In genomic region chr6:100439071-100439737, GRCm38 (mm10) we compare ENCODE assay signal across 8 mouse cellular contexts.
DNase-seq lines count a peak whose midpoint lies in the region; ATAC-seq lines count a peak whose summit lies in the region.

No protein-coding gene starts in this region.

- H3K4me1 ChIP-seq in embryonic facial prominence, embryonic 15.5 days: peaks cover 16% of the 10 kb centered on the region
- peaks cover 18% of the 10 kb centered on the region for H3K4me1 ChIP-seq in neural tube, embryonic 15.5 days

- no peaks in the 10 kb centered on the region for H3K9me3 ChIP-seq in embryonic facial prominence, embryonic 15.5 days (replicated peaks)
- H3K9me3 ChIP-seq in neural tube, embryonic 15.5 days (replicated peaks): no peaks in the 10 kb centered on the region

- H3K27ac ChIP-seq in embryonic facial prominence, embryonic 15.5 days (replicated peaks): no peak overlapping the region
- peak overlapping the region; percentile 33; the same call in 1 of the 2 replicates for H3K27ac ChIP-seq in neural tube, embryonic 15.5 days (replicated peaks)

- WGBS in embryonic facial prominence, embryonic 15.5 days: 6% methylated on average over 8 of the region's 8 CpGs
- WGBS in neural tube, embryonic 15.5 days: 8% methylated on average over 8 of the region's 8 CpGs

- H3K27me3 ChIP-seq in embryonic facial prominence, embryonic 15.5 days: peaks cover 14% of the 10 kb centered on the region; the same call in 1 of the 2 replicates
- peaks cover 19% of the 10 kb centered on the region; the same call in 1 of the 2 replicates for H3K27me3 ChIP-seq in neural tube, embryonic 15.5 days (replicated peaks)

- no peak overlapping the region for H3K9ac ChIP-seq in embryonic facial prominence, embryonic 15.5 days
- peak overlapping the region; percentile 45; the same call in 1 of the 2 replicates for H3K9ac ChIP-seq in neural tube, embryonic 15.5 days (replicated peaks)

- no peak; the same call in 1 of the 2 replicates for ATAC-seq in embryonic facial prominence, embryonic 15.5 days (ENCODE audit: insufficient number of reproducible peaks, low FRiP score, low TSS enrichment, low read depth)
- ATAC-seq in neural tube, embryonic 15.5 days (ENCODE audit: low FRiP score): peak; percentile 60
- ATAC-seq in megakaryocyte-erythroid progenitor cell, adult 5-6 weeks (replicated peaks; ENCODE audit: low FRiP score, low TSS enrichment, poor library complexity, severe bottlenecking): no peak

- intact Hi-C loops in left cerebral cortex, postnatal 14 days (cut with DNase I): no loop called here
- intact Hi-C loops in left cerebral cortex, postnatal 25 days (cut with DNase I): loop anchor here (5.0 kb wide), 2 partner anchors 118 to 152 kb away; partner anchors contain the start of gene Rybp

- peak; percentile 14 to 39 for DNase-seq in left cerebral cortex, postnatal 14 days (ENCODE audit: low spot score in 2 of 2)
- DNase-seq in left cerebral cortex, adult 11 months (ENCODE audit: low spot score): no peak
- DNase-seq in left cerebral cortex, postnatal 25 days (ENCODE audit: low spot score in 2 of 2): peak; percentile 24 to 59
- DNase-seq in kidney, adult 18-20 months: no peak
- no peak for DNase-seq in frontal cortex, postnatal 10 days (ENCODE audit: low spot score in 2 of 2)

- H3K4me3 ChIP-seq in embryonic facial prominence, embryonic 15.5 days (replicated peaks): peak overlapping the region; percentile 22
- H3K4me3 ChIP-seq in neural tube, embryonic 15.5 days (replicated peaks): peak overlapping the region; percentile 32

- no peaks in the 10 kb centered on the region for H3K36me3 ChIP-seq in embryonic facial prominence, embryonic 15.5 days
- H3K36me3 ChIP-seq in neural tube, embryonic 15.5 days: no peaks in the 10 kb centered on the region

- peak overlapping the region; percentile 45 for H3K4me2 ChIP-seq in embryonic facial prominence, embryonic 15.5 days (replicated peaks)
- H3K4me2 ChIP-seq in neural tube, embryonic 15.5 days: peak overlapping the region; percentile 62

Comparison
In these comparisons a context has a peak if more than half of its experiments do, and no peak if none do; other contexts are left out.
1. DNase-seq: peak in left cerebral cortex, postnatal 14 days (2 of 2) and left cerebral cortex, postnatal 25 days (2 of 2); none in left cerebral cortex, adult 11 months (single experiment), kidney, adult 18-20 months (single experiment) and frontal cortex, postnatal 10 days (0 of 2).